16 mouse cellular contexts compared by ENCODE assay signal in genomic region chr5:3369317-3369716, GRCm38 (mm10). TPM values are rescaled to one million over a fixed set of nuclear protein-coding genes. Genes with fewer than 3 reads are reported as not detected.
DNase-seq lines count a peak whose midpoint lies in the region; ATAC-seq and TF ChIP-seq lines count a peak whose summit lies in the region.
"Had no signal": no experiment of that assay in that cellular context is flagged by ENCODE, and none has a peak within 500 bp of the region (broad histone marks: within the 10 kb centered on the region; RNA-seq: fewer than 3 reads in every experiment).

No protein-coding gene starts in this region.

- H3K4me3 ChIP-seq in heart, adult 2 months: no peak overlapping the region
- no peak overlapping the region for H3K4me3 ChIP-seq in lung, embryonic 14.5 days (ENCODE audit: low read depth, low read length)
- no peak overlapping the region for H3K4me3 ChIP-seq in lung, adult 2 months (replicated peaks; ENCODE audit: extremely low read depth, low read depth, low read length)
- no peak overlapping the region for H3K4me3 ChIP-seq in heart, postnatal 0 days (ENCODE audit: low read depth, low read length)
- no peak overlapping the region for H3K4me3 ChIP-seq in stomach, embryonic 15.5 days (replicated peaks)
- H3K4me3 ChIP-seq in hindbrain, embryonic 10.5 days: no peak overlapping the region
- H3K4me3 ChIP-seq: neural tube, embryonic 12.5 days had no signal

- peak overlapping the region; percentile 31 for H3K4me2 ChIP-seq in lung, embryonic 14.5 days
- peak overlapping the region; percentile 21; the same call in 1 of the 2 replicates for H3K4me2 ChIP-seq in heart, postnatal 0 days (ENCODE audit: low read depth, low read length)
- H3K4me2 ChIP-seq in stomach, embryonic 15.5 days: no peak overlapping the region
- H3K4me2 ChIP-seq: neural tube, embryonic 12.5 days had no signal

- TF ChIP-seq EP300 in heart, adult 2 months (IDR thresholded peaks at IDR 0.05; ENCODE audit: insufficient read depth, low read depth, low read length): no peak
- TF ChIP-seq EP300 in heart, postnatal 0 days (IDR thresholded peaks at IDR 0.05; ENCODE audit: low read depth): no peak

- no peak for TF ChIP-seq CTCF in heart, adult 2 months (IDR thresholded peaks at IDR 0.05)
- TF ChIP-seq CTCF in lung, embryonic 14.5 days (IDR thresholded peaks at IDR 0.05; ENCODE audit: low read depth): no peak
- TF ChIP-seq CTCF in lung, adult 2 months (IDR thresholded peaks at IDR 0.05; ENCODE audit: insufficient read depth, low read length): no peak
- no peak for TF ChIP-seq CTCF in heart, postnatal 0 days (IDR thresholded peaks at IDR 0.05; ENCODE audit: low read depth)

- TF ChIP-seq POLR2A in heart, adult 2 months (IDR thresholded peaks at IDR 0.05; ENCODE audit: insufficient read depth, low read depth, low read length): no peak
- TF ChIP-seq POLR2A in lung, adult 2 months (IDR thresholded peaks at IDR 0.05; ENCODE audit: borderline replicate concordance, extremely low read depth, low read depth, low read length): no peak

- H3K9ac ChIP-seq in heart, adult 2 months (ENCODE audit: low read depth, low read length): no peak overlapping the region
- no peak overlapping the region for H3K9ac ChIP-seq in lung, embryonic 14.5 days
- no peak overlapping the region for H3K9ac ChIP-seq in heart, postnatal 0 days (replicated peaks; ENCODE audit: low read depth, low read length)
- no peak overlapping the region for H3K9ac ChIP-seq in stomach, embryonic 15.5 days
- H3K9ac ChIP-seq: neural tube, embryonic 12.5 days had no signal

- H3K79me2 ChIP-seq in heart, adult 2 months (replicated peaks; ENCODE audit: control insufficient read depth, insufficient read depth, low read length): no peaks in the 10 kb centered on the region

- no peaks in the 10 kb centered on the region for H3K9me3 ChIP-seq in lung, embryonic 14.5 days (ENCODE audit: low read depth, low read length)
- no peaks in the 10 kb centered on the region for H3K9me3 ChIP-seq in heart, postnatal 0 days (replicated peaks; ENCODE audit: control insufficient read depth, low read length)
- H3K9me3 ChIP-seq in stomach, embryonic 15.5 days: no peaks in the 10 kb centered on the region
- H3K9me3 ChIP-seq in hindbrain, embryonic 10.5 days: no peaks in the 10 kb centered on the region
- H3K9me3 ChIP-seq: neural tube, embryonic 12.5 days had no signal

- 27% methylated on average over 6 of the region's 6 CpGs for WGBS in heart, adult 2 months
- 24% methylated on average over 6 of the region's 6 CpGs for WGBS in lung, embryonic 14.5 days
- WGBS in lung, adult 2 months: 21% methylated on average over 6 of the region's 6 CpGs
- WGBS in heart, postnatal 0 days: 27% methylated on average over 6 of the region's 6 CpGs
- 36% methylated on average over 6 of the region's 6 CpGs for WGBS in stomach, embryonic 15.5 days
- 77% methylated on average over 6 of the region's 6 CpGs for WGBS in hindbrain, embryonic 10.5 days

- intact Hi-C loops in heart, adult 2 months (cut with DNase I): no loop called here
- intact Hi-C loops in heart, postnatal 25 days (cut with DNase I): no loop called here

- peak; percentile 70 for ATAC-seq in lung, embryonic 14.5 days (ENCODE audit: insufficient read depth)
- no peak for ATAC-seq in heart, postnatal 0 days (ENCODE audit: insufficient read depth, low read depth)
- no peak for ATAC-seq in stomach, embryonic 15.5 days (ENCODE audit: insufficient read depth, low FRiP score, low read depth)
- ATAC-seq: forebrain, embryonic 16.5 days; midbrain, embryonic 16.5 days had no signal

- DNase-seq in heart, adult 2 months: peak in 1 of 2 experiments; percentile 24
- no peak for DNase-seq in heart, postnatal 25 days (ENCODE audit: low spot score)
- DNase-seq in lung, embryonic 14.5 days: peak; percentile 64
- DNase-seq in lung, adult 2 months: no peak
- DNase-seq in heart, postnatal 0 days (ENCODE audit: low spot score): peak; percentile 58
- DNase-seq in adrenal gland, adult (ENCODE audit: inconsistent age in 2 of 2, low spot score in 1 of 2): no peak
- DNase-seq in hindbrain, embryonic 10.5 days (ENCODE audit: low spot score): no peak
- DNase-seq: B cell, adult 2 months; cerebellum, adult 11-12 months; gastrocnemius, postnatal 36 days; retina, postnatal 1 day; thymus, postnatal 14 days had no signal

- H3K4me1 ChIP-seq in heart, adult 2 months (ENCODE audit: control insufficient read depth, insufficient read depth, low read length): peaks cover 3% of the 10 kb centered on the region
- H3K4me1 ChIP-seq in lung, embryonic 14.5 days (ENCODE audit: insufficient read depth): no peaks in the 10 kb centered on the region
- H3K4me1 ChIP-seq in lung, adult 2 months (ENCODE audit: control insufficient read depth, insufficient read depth, low read length): peaks cover 2% of the 10 kb centered on the region; the same call in 1 of the 2 replicates
- H3K4me1 ChIP-seq in heart, postnatal 0 days (ENCODE audit: control insufficient read depth, insufficient read depth): peaks cover 7% of the 10 kb centered on the region
- no peaks in the 10 kb centered on the region for H3K4me1 ChIP-seq in stomach, embryonic 15.5 days
- H3K4me1 ChIP-seq in hindbrain, embryonic 10.5 days (replicated peaks): no peaks in the 10 kb centered on the region
- H3K4me1 ChIP-seq: neural tube, embryonic 12.5 days had no signal

- H3K36me3 ChIP-seq in heart, adult 2 months (ENCODE audit: control insufficient read depth, insufficient read depth, low read length): no peaks in the 10 kb centered on the region; the same call in 1 of the 2 replicates
- no peaks in the 10 kb centered on the region for H3K36me3 ChIP-seq in lung, embryonic 14.5 days (ENCODE audit: insufficient read depth)
- no peaks in the 10 kb centered on the region for H3K36me3 ChIP-seq in heart, postnatal 0 days (replicated peaks; ENCODE audit: control insufficient read depth, insufficient read depth, low read length)
- H3K36me3 ChIP-seq in stomach, embryonic 15.5 days: no peaks in the 10 kb centered on the region
- no peaks in the 10 kb centered on the region for H3K36me3 ChIP-seq in hindbrain, embryonic 10.5 days
- H3K36me3 ChIP-seq: neural tube, embryonic 12.5 days had no signal

- H3K27me3 ChIP-seq in heart, adult 2 months (ENCODE audit: control insufficient read depth, insufficient read depth, low read length): no peaks in the 10 kb centered on the region
- H3K27me3 ChIP-seq in lung, embryonic 14.5 days (ENCODE audit: insufficient read depth, low read length): no peaks in the 10 kb centered on the region
- H3K27me3 ChIP-seq in heart, postnatal 0 days (ENCODE audit: control insufficient read depth, insufficient read depth, low read length): no peaks in the 10 kb centered on the region
- no peaks in the 10 kb centered on the region for H3K27me3 ChIP-seq in stomach, embryonic 15.5 days (replicated peaks)
- no peaks in the 10 kb centered on the region for H3K27me3 ChIP-seq in hindbrain, embryonic 10.5 days (ENCODE audit: insufficient read depth, poor library complexity, severe bottlenecking)
- H3K27me3 ChIP-seq: neural tube, embryonic 12.5 days had no signal

- H3K27ac ChIP-seq in heart, adult 2 months: peak overlapping the region; percentile 67
- peak overlapping the region; percentile 52; the same call in 1 of the 2 replicates for H3K27ac ChIP-seq in lung, embryonic 14.5 days (ENCODE audit: low read depth)
- peak overlapping the region; percentile 74 for H3K27ac ChIP-seq in heart, postnatal 0 days (ENCODE audit: low read depth)
- peak overlapping the region; percentile 51; the same call in 1 of the 2 replicates for H3K27ac ChIP-seq in stomach, embryonic 15.5 days
- no peak overlapping the region for H3K27ac ChIP-seq in hindbrain, embryonic 10.5 days
- H3K27ac ChIP-seq: neural tube, embryonic 12.5 days had no signal

RNA-seq across cellular contexts. Expression of gene Cdk6, which starts 28.0 kb away (rescaled TPM):
- 10 to 100 TPM in 1 of 2 experiments, 1 to 10 TPM in 1; 8.1 to 10.6 TPM for total RNA-seq in heart, adult 2 months (2021)
- polyA plus RNA-seq in heart, adult 2 months (2012; rRNA removed): 4.0 and 5.9 TPM in 2 replicates
- total RNA-seq in heart, postnatal 25 days (2021): 10 to 100 TPM; 12.1 to 15.2 TPM
- polyA plus RNA-seq in lung, embryonic 14.5 days (2014; fragmentation: Nextera tagmentation; extraction: Ambion mirVana): 57.8 and 63.3 TPM in 2 replicates
- polyA plus RNA-seq in lung, adult 2 months (2012; rRNA removed): 13.4 and 15.7 TPM in 2 replicates
- 43.0 and 55.2 TPM in 2 replicates for total RNA-seq in heart, postnatal 0 days (2014; rRNA removed; ENCODE audit: low replicate concordance)
- polyA plus RNA-seq in heart, postnatal 0 days (2015; fragmentation: Nextera tagmentation; extraction: Ambion mirVana): 17.7 and 19.2 TPM in 2 replicates
- polyA plus RNA-seq in stomach, embryonic 15.5 days (2015; fragmentation: Nextera tagmentation; extraction: Ambion mirVana): 37.7 and 39.6 TPM in 2 replicates
- polyA plus RNA-seq in hindbrain, embryonic 10.5 days (2016; fragmentation: Nextera tagmentation; extraction: Ambion mirVana): 18.3 and 20.0 TPM in 2 replicates

Comparison
In these comparisons a context has a peak if more than half of its experiments do, and no peak if none do; other contexts are left out.
1. DNase-seq: peak in lung, embryonic 14.5 days (single experiment) and heart, postnatal 0 days (single experiment); none in heart, postnatal 25 days (single experiment), lung, adult 2 months (single experiment), adrenal gland, adult (0 of 2) and hindbrain, embryonic 10.5 days (single experiment).